Mouse (Mus musculus) heart, postnatal 0 days (tissue): ENCODE data around the gene Gdf1. TPM values are rescaled to one million over a fixed set of nuclear protein-coding genes. Genes with fewer than 3 reads are reported as not detected.

ENCODE experiments used
- ATAC-seq: fragments of 200-750 bp; cut with Nextera tagmentation; 2 replicates; pipeline ENCODE4 v1.8.0; 2017; ENCODE audit warnings: low read depth, moderate number of reproducible peaks, moderate library complexity; ENCODE audit not compliant: insufficient read depth
- DNase-seq: peaks from one replicate; pipeline ENCODE4 v3.0.0-alpha.2; 2016; ENCODE audit warnings: low spot score
- H3K27ac ChIP-seq: fragments of 300-500 bp; sonication (generic); 2 replicates; pipeline ENCODE4 v1.5.1; 2014; ENCODE audit warnings: low read depth, mild to moderate bottlenecking
- H3K27me3 ChIP-seq: fragments of 300-500 bp; sonication (generic); 2 replicates; pipeline ENCODE4 v1.6.1; 2014; ENCODE audit warnings: low read length, mixed read lengths; ENCODE audit not compliant: control insufficient read depth, insufficient read depth
- H3K36me3 ChIP-seq: fragments of 300-500 bp; sonication (generic); replicated peaks from 2 replicates; pipeline ENCODE4 v1.6.1; 2014; ENCODE audit warnings: low read length, mixed read lengths; ENCODE audit not compliant: control insufficient read depth, insufficient read depth
- H3K4me1 ChIP-seq: fragments of 300-500 bp; sonication (generic); 2 replicates; pipeline ENCODE4 v1.6.1; 2014; ENCODE audit warnings: antibody characterized with exemption; ENCODE audit not compliant: control insufficient read depth, insufficient read depth
- H3K4me2 ChIP-seq: fragments of 300-500 bp; sonication (generic); 2 replicates; pipeline ENCODE4 v1.6.1; 2014; ENCODE audit warnings: low read depth, mild to moderate bottlenecking, low read length, moderate library complexity
- H3K4me3 ChIP-seq: fragments of 300-500 bp; sonication (generic); 2 replicates; pipeline ENCODE4 v1.5.1; 2014; ENCODE audit warnings: low read depth, low read length
- H3K9ac ChIP-seq: fragments of 300-500 bp; sonication (generic); replicated peaks from 2 replicates; pipeline ENCODE4 v1.6.1; 2014; ENCODE audit warnings: low read depth, low read length, mixed read lengths
- H3K9me3 ChIP-seq: fragments of 300-500 bp; sonication (generic); replicated peaks from 2 replicates; pipeline ENCODE4 v1.6.1; 2016; ENCODE audit warnings: low read length; ENCODE audit not compliant: control insufficient read depth
- CTCF ChIP-seq: IDR thresholded peaks from 2 replicates; pipeline ENCODE4 v1.5.1; 2016; ENCODE audit warnings: antibody characterized with exemption, control low read depth, low read depth
- EP300 ChIP-seq: IDR thresholded peaks from 2 replicates; pipeline ENCODE4 v1.6.1; 2016; ENCODE audit warnings: antibody characterized with exemption, low read depth
- WGBS: fragments of 180-500 bp; shearing (Covaris S2); extraction: QIAGEN DNeasy Blood & Tissue Kit; methylation state at CpG from one replicate; pipeline ENCODE4 v1.1.7; 2014; 5-methylcytosine and 5-hydroxymethylcytosine counted together
- polyA plus RNA-seq: library from polyadenylated mRNA; unstranded; fragments of >200 nt; fragmentation: Nextera tagmentation; extraction: Ambion mirVana; gene quantifications from 2 replicates; pipeline ENCODE4 v1.2.1, GENCODE M21; 2015
- total RNA-seq: library from RNA; depleted of rRNA; stranded (reverse); fragments of >200 nt; gene quantifications from 2 replicates; pipeline ENCODE4 v1.2.3, GENCODE M21; 2014; ENCODE audit warnings: low replicate concordance

The Gdf1 gene
- total and polyA plus RNA-seq, 2 experiments from 2014 or later = 0.20 TPM; not detected in 1

- peaks cover 11% of the 10 kb centered on the region; the same call in 1 of the 2 replicates for H3K27me3 ChIP-seq
- peaks cover 60% of the 10 kb centered on the region for H3K36me3 ChIP-seq
- TF ChIP-seq CTCF (peak; percentile 66), EP300 (no peak)
- no peak overlapping the region for H3K27ac ChIP-seq
- peak; percentile 73 for ATAC-seq
- H3K9ac ChIP-seq = no peak overlapping the region
- H3K4me3 ChIP-seq = no peak overlapping the region
- H3K4me2 ChIP-seq = no peak overlapping the region
- no peaks in the 10 kb centered on the region for H3K4me1 ChIP-seq
- no peaks in the 10 kb centered on the region for H3K9me3 ChIP-seq
- 35% methylated on average over 39 of the region's 41 CpGs for WGBS
- DNase-seq = peak; percentile 79
Observed at GRCm38 (mm10) chr8:70332070-70332877, 2.7 kb downstream of the Gdf1 start.

GRCm38 (mm10) chr8:70332878-70333202 is 3.2 kb downstream of the Gdf1 start:
- TF ChIP-seq EP300 (no peak), CTCF (no peak)
- ATAC-seq (no peak), DNase-seq (no peak)
- Histone ChIP-seq H3K27ac (no peak overlapping the region), H3K4me1 (no peaks in the 10 kb centered on the region), H3K36me3 (peaks cover 65% of the 10 kb centered on the region), H3K4me3 (no peak overlapping the region), H3K27me3 (peaks cover 11% of the 10 kb centered on the region; the same call in 1 of the 2 replicates), H3K9me3 (no peaks in the 10 kb centered on the region), H3K9ac (no peak overlapping the region), H3K4me2 (no peak overlapping the region)
- 92% methylated on average over 6 of the region's 6 CpGs for WGBS

- H3K36me3 ChIP-seq = peaks cover 97% of the 10 kb centered on the region
- H3K4me1 ChIP-seq = no peaks in the 10 kb centered on the region
- DNase-seq (no peak), ATAC-seq (no peak)
- no peak overlapping the region for H3K4me3 ChIP-seq
- no peak overlapping the region for H3K9ac ChIP-seq
- H3K27ac ChIP-seq = no peak overlapping the region
- 82% methylated on average over 7 of the region's 7 CpGs for WGBS
- H3K27me3 ChIP-seq = no peaks in the 10 kb centered on the region
- no peaks in the 10 kb centered on the region for H3K9me3 ChIP-seq
- no peak overlapping the region for H3K4me2 ChIP-seq
- TF ChIP-seq CTCF = no peak
- no peak for TF ChIP-seq EP300
Observed at GRCm38 (mm10) chr8:70338931-70339330, 9.3 kb downstream of the Gdf1 start.

GRCm38 (mm10) chr8:70340659-70341058 is 11.0 kb downstream of the Gdf1 start:
- Histone ChIP-seq H3K4me2 (no peak overlapping the region), H3K4me1 (no peaks in the 10 kb centered on the region), H3K36me3 (peaks cover 80% of the 10 kb centered on the region), H3K9ac (no peak overlapping the region), H3K27ac (no peak overlapping the region), H3K9me3 (no peaks in the 10 kb centered on the region), H3K27me3 (no peaks in the 10 kb centered on the region), H3K4me3 (no peak overlapping the region)
- TF ChIP-seq EP300 (no peak), CTCF (no peak)
- DNase-seq = no peak
- no peak for ATAC-seq
- 74% methylated on average over 7 of the region's 7 CpGs for WGBS

- no peaks in the 10 kb centered on the region for H3K9me3 ChIP-seq
- no peak overlapping the region for H3K9ac ChIP-seq
- H3K36me3 ChIP-seq = peaks cover 78% of the 10 kb centered on the region
- TF ChIP-seq CTCF (no peak), EP300 (no peak)
- no peaks in the 10 kb centered on the region for H3K4me1 ChIP-seq
- no peak overlapping the region for H3K27ac ChIP-seq
- DNase-seq (no peak), ATAC-seq (no peak)
- WGBS = 87% methylated on average over 14 of the region's 14 CpGs
- no peak overlapping the region for H3K4me3 ChIP-seq
- H3K27me3 ChIP-seq = no peaks in the 10 kb centered on the region
- H3K4me2 ChIP-seq = no peak overlapping the region
Observed at GRCm38 (mm10) chr8:70342007-70342406, 12.4 kb downstream of the Gdf1 start.

GRCm38 (mm10) chr8:70343076-70343475 is 13.5 kb downstream of the Gdf1 start:
- DNase-seq (no peak), ATAC-seq (no peak)
- Histone ChIP-seq H3K4me3 (no peak overlapping the region), H3K27me3 (no peaks in the 10 kb centered on the region), H3K4me2 (no peak overlapping the region), H3K9me3 (no peaks in the 10 kb centered on the region), H3K4me1 (no peaks in the 10 kb centered on the region), H3K36me3 (peaks cover 68% of the 10 kb centered on the region), H3K9ac (no peak overlapping the region), H3K27ac (no peak overlapping the region)
- 90% methylated on average over 7 of the region's 7 CpGs for WGBS
- no peak for TF ChIP-seq CTCF
